Mouse (Mus musculus) limb, embryonic 14.5 days (tissue): Measurements from ENCODE around the gene Ice2. TPM values are rescaled to one million over a fixed set of nuclear protein-coding genes. Genes with fewer than 3 reads are reported as not detected.

ENCODE experiments used
- ATAC-seq: fragments of 200-750 bp; cut with Nextera tagmentation; 2 replicates; pipeline ENCODE4 v1.8.0; 2017; ENCODE audit warnings: low read depth, moderate number of reproducible peaks, moderate TSS enrichment; ENCODE audit not compliant: low FRiP score
- DNase-seq: peaks from one replicate; pipeline ENCODE4 v3.0.0-alpha.2; 2015; ENCODE audit warnings: low spot score
- H3K27ac ChIP-seq: fragments of 300-500 bp; sonication (generic); replicated peaks from 2 replicates; pipeline ENCODE4 v1.5.1; 2014; ENCODE audit warnings: low read depth, mild to moderate bottlenecking, low read length, moderate library complexity, mixed read lengths
- H3K27me3 ChIP-seq: fragments of 300-500 bp; sonication (generic); 2 replicates; pipeline ENCODE4 v1.6.1; 2014; ENCODE audit warnings: low read length, mixed read lengths; ENCODE audit not compliant: control insufficient read depth, insufficient read depth
- H3K36me3 ChIP-seq: fragments of 300-500 bp; sonication (generic); 2 replicates; pipeline ENCODE4 v1.6.1; 2014; ENCODE audit warnings: mild to moderate bottlenecking, low read length, moderate library complexity, mixed read lengths; ENCODE audit not compliant: control insufficient read depth, insufficient read depth
- H3K4me1 ChIP-seq: fragments of 300-500 bp; sonication (generic); 2 replicates; pipeline ENCODE4 v1.6.1; 2014; ENCODE audit warnings: antibody characterized with exemption, low read length, mixed read lengths; ENCODE audit not compliant: control insufficient read depth, insufficient read depth
- H3K4me2 ChIP-seq: fragments of 300-500 bp; sonication (generic); replicated peaks from 2 replicates; pipeline ENCODE4 v1.6.1; 2014; ENCODE audit warnings: low read depth, mild to moderate bottlenecking, low read length, moderate library complexity; ENCODE audit not compliant: severe bottlenecking
- H3K4me3 ChIP-seq: fragments of 300-500 bp; sonication (generic); replicated peaks from 2 replicates; pipeline ENCODE4 v1.5.1; 2014; ENCODE audit warnings: low read length
- H3K9ac ChIP-seq: fragments of 300-500 bp; sonication (generic); 2 replicates; pipeline ENCODE4 v1.6.1; 2014; ENCODE audit warnings: mild to moderate bottlenecking, low read depth, low read length, moderate library complexity; ENCODE audit not compliant: severe bottlenecking
- H3K9me3 ChIP-seq: fragments of 300-500 bp; sonication (generic); 2 replicates; pipeline ENCODE4 v1.6.1; 2016; ENCODE audit warnings: low read length; ENCODE audit not compliant: control insufficient read depth
- POLR2A ChIP-seq: fragments of 200-500 bp; IDR thresholded peaks from 2 replicates; pipeline ENCODE4 v1.8.0; 2012; ENCODE audit warnings: inconsistent platforms, mild to moderate bottlenecking, moderate library complexity, borderline replicate concordance; ENCODE audit not compliant: insufficient read depth, insufficient read length; ENCODE audit errors: extremely low read depth
- WGBS: fragments of 180-500 bp; shearing (Covaris S2); extraction: QIAGEN DNeasy Blood & Tissue Kit; methylation state at CpG from one replicate; pipeline ENCODE4 v1.1.7; 2014; 5-methylcytosine and 5-hydroxymethylcytosine counted together
- polyA plus RNA-seq, 2 experiments: library from polyadenylated mRNA; depleted of rRNA in 1 of 2; stranded (reverse) in 1 of 2; unstranded in 1 of 2; fragments of >200 nt; fragmentation: Nextera tagmentation in 1 of 2; extraction: Ambion mirVana in 1 of 2; gene quantifications; 2 replicates each; pipeline versions ENCODE4 v1.2.1 to v1.2.3; 2012 to 2014

Ice2 gene
- polyA plus RNA-seq, 2 experiments = 13.7 to 15.8 TPM

GRCm38 (mm10) chr9:69443203-69443602, 45.5 kb downstream of the Ice2 start:
- WGBS = 31% methylated on average over 3 of the region's 3 CpGs
- Histone ChIP-seq H3K4me3 (no peak overlapping the region), H3K4me2 (no peak overlapping the region), H3K9me3 (no peaks in the 10 kb centered on the region), H3K27me3 (no peaks in the 10 kb centered on the region), H3K27ac (no peak overlapping the region), H3K36me3 (no peaks in the 10 kb centered on the region), H3K9ac (no peak overlapping the region), H3K4me1 (no peaks in the 10 kb centered on the region; the same call in 1 of the 2 replicates)
- DNase-seq = peak; percentile 49
- no peak for ATAC-seq
- TF ChIP-seq POLR2A = no peak

DNA sequence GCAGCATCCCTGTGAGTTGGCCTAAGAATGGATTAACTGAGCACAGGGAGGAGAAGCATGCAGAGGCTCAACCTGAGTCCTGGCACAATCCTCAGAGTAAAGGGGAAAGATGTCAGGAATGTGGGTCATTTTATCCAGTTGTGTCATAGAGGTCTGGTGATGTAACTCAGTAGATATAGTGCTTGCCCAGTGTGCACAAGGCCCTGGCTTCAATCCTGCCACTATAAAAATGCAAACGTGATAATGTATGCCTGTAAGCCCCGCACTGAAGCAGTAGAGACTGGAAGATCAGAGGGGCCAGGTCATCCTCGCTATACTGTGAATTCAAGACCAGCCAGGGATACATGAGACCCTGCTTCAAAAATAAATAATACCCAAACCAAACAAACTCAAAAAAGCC, 51.1 kb downstream of the Ice2 start:
- Histone ChIP-seq H3K27me3 (no peaks in the 10 kb centered on the region), H3K9me3 (no peaks in the 10 kb centered on the region), H3K27ac (no peak overlapping the region), H3K4me2 (no peak overlapping the region), H3K4me3 (no peak overlapping the region), H3K4me1 (peaks cover 9% of the 10 kb centered on the region), H3K9ac (no peak overlapping the region), H3K36me3 (no peaks in the 10 kb centered on the region)
- TF ChIP-seq POLR2A = no peak
- WGBS = 65% methylated on average over 3 of the region's 3 CpGs
- ATAC-seq = no peak
- DNase-seq = no peak

DNA sequence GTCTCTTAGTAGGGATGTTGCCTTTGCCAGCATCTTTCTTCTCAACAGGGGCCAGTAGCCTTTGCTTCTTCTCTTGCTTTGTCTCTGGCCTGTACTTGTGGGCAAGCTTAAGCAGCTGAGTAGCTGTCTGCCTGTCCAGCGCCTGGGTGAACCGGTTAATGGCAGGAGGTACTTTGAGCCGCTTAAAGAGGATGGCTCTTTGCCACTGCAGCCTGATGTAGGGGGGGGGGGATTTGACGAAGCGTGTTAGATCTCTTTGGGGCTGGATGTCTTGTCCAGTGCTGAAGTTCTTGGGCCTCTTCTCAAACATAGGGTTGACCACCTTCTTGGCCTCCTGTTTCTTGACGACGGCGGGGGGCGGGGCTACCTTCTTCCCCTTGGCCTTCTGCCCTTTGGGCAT, 52.9 kb downstream of the Ice2 start:
- TF ChIP-seq POLR2A = no peak
- no peak for DNase-seq

DNA sequence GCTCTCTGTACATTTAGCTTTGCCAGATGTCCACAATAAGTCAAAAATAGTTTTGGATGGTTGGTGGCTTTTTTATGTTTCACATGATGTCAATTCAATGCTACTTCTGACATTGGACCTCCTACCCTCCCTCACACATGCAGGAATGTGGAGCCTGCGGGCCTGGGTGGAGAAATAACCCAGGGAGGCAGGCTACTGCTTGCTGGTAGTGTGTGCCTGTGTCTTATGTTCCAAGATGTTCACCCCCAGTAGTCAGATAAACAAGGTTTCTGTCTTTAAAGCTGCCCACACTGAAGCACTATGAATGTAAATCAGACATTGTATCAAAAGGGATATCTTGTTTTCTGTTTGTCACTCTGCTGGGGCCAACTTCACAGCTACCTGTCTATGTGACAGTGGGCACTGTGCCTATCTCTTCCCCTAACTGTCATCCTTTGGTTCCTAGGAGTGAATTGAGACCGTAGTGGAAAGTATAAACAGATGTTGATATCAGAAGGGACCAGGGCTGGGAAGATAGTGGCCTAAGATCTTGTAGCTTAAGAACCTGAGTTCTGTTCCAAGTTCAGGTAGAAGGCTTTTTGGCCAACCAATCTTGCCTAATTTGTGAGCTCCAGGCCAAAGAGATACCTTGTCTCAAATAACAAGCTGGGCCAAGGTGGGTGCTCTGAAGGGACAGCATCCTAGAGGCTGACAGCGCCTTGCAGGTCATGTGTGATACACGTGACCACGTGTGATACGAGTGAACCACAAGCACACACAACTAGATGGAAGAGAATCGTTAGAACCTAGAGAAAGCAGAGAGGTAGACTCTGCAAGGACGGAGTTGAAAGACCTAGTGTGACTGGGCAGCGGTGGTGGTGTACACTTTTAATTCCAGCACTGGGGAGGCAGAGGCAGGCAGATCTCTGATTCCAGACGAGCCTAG, 54.4 kb downstream of the Ice2 start:
- ATAC-seq = no peak
- Histone ChIP-seq H3K9me3 (no peaks in the 10 kb centered on the region), H3K4me1 (peaks cover 33% of the 10 kb centered on the region), H3K27me3 (no peaks in the 10 kb centered on the region), H3K4me3 (no peak overlapping the region), H3K4me2 (no peak overlapping the region), H3K27ac (peak overlapping the region; percentile 97), H3K9ac (no peak overlapping the region), H3K36me3 (peaks cover 5% of the 10 kb centered on the region)
- TF ChIP-seq POLR2A = no peak
- WGBS = 89% methylated on average over 10 of the region's 10 CpGs
- no peak for DNase-seq

More for the DNA sequence above, 52.9 kb downstream of the Ice2 start:
- Histone ChIP-seq H3K27ac (no peak overlapping the region), H3K4me3 (no peak overlapping the region), H3K9ac (no peak overlapping the region), H3K4me2 (no peak overlapping the region), H3K9me3 (no peaks in the 10 kb centered on the region), H3K36me3 (no peaks in the 10 kb centered on the region), H3K27me3 (no peaks in the 10 kb centered on the region), H3K4me1 (peaks cover 18% of the 10 kb centered on the region)
- 81% methylated on average over 9 of the region's 9 CpGs for WGBS
- no peak for ATAC-seq

GRCm38 (mm10) chr9:69453066-69453900, 55.6 kb downstream of the Ice2 start, which contains the start of gene Anxa2:
Gene Anxa2 (plus strand): TSS chr9:69453620.
- Histone ChIP-seq H3K27me3 (no peaks in the 10 kb centered on the region), H3K9ac (peak within 1 kb of the TSS; percentile 92), H3K27ac (peak within 1 kb of the TSS; percentile 97), H3K9me3 (no peaks in the 10 kb centered on the region), H3K4me2 (peak within 1 kb of the TSS; percentile 73), H3K4me3 (peak within 1 kb of the TSS; percentile 79), H3K4me1 (peaks cover 44% of the 10 kb centered on the region), H3K36me3 (peaks cover 5% of the 10 kb centered on the region)
- ATAC-seq (peak; percentile 86), DNase-seq (peak; percentile 95)
- 5% methylated on average over 35 of the region's 37 CpGs for WGBS
- peak; percentile 64; the same call in 1 of the 2 replicates for TF ChIP-seq POLR2A
